Mouse (Mus musculus) heart, adult 2 months (tissue): Measurements from ENCODE around the gene Dok3. TPM values are rescaled to one million over a fixed set of nuclear protein-coding genes. Genes with fewer than 3 reads are reported as not detected.
A peak's percentile ranks its signal among the peaks of the same experiment; 100 is the strongest.

Experiments
- DNase-seq, 2 experiments: peaks; one replicate each; pipeline ENCODE4 v3.0.0; 2021
- H3K27ac ChIP-seq: fragments of 200-600 bp; 2 replicates; pipeline ENCODE4 v1.8.1; 2022
- H3K27me3 ChIP-seq: fragments of 200-500 bp; 2 replicates; pipeline ENCODE4 v1.6.1; 2012; ENCODE audit warnings: mild to moderate bottlenecking, low read length, inconsistent platforms, mixed read lengths; ENCODE audit not compliant: control insufficient read depth, insufficient read depth
- H3K36me3 ChIP-seq: fragments of 200-500 bp; 2 replicates; pipeline ENCODE4 v1.6.1; 2012; ENCODE audit warnings: low read length, inconsistent platforms; ENCODE audit not compliant: control insufficient read depth, insufficient read depth
- H3K4me1 ChIP-seq: fragments of 200-500 bp; 2 replicates; pipeline ENCODE4 v1.6.1; 2011; ENCODE audit warnings: low read length; ENCODE audit not compliant: control insufficient read depth, insufficient read depth
- H3K4me3 ChIP-seq: fragments of 200-600 bp; 2 replicates; pipeline ENCODE4 v1.8.1; 2022
- H3K79me2 ChIP-seq: fragments of 200-500 bp; replicated peaks from 2 replicates; pipeline ENCODE4 v1.6.1; 2012; ENCODE audit warnings: mild to moderate bottlenecking, inconsistent platforms, low read length, moderate library complexity, mixed read lengths; ENCODE audit not compliant: control insufficient read depth, insufficient read depth
- H3K9ac ChIP-seq: fragments of 200-500 bp; 2 replicates; pipeline ENCODE4 v1.6.1; 2012; ENCODE audit warnings: low read depth, mild to moderate bottlenecking, control low read depth, inconsistent platforms, low read length, mixed read lengths
- CTCF ChIP-seq: fragments of 200-600 bp; IDR thresholded peaks from 2 replicates; pipeline ENCODE4 v1.8.1; 2022; ENCODE audit warnings: antibody characterized with exemption, mild to moderate bottlenecking, moderate library complexity
- EP300 ChIP-seq: fragments of 200-500 bp; IDR thresholded peaks from 2 replicates; pipeline ENCODE4 v1.6.1; 2011; ENCODE audit warnings: low read depth, low read length, control low read depth; ENCODE audit not compliant: insufficient read depth
- POLR2A ChIP-seq: fragments of 200-500 bp; IDR thresholded peaks from 2 replicates; pipeline ENCODE4 v1.6.1; 2011; ENCODE audit warnings: mild to moderate bottlenecking, low read depth, low read length, control low read depth; ENCODE audit not compliant: insufficient read depth
- WGBS: fragments of 180-500 bp; shearing (Covaris S2); methylation state at CpG from one replicate; pipeline ENCODE4 v1.1.7; 2018; 5-methylcytosine and 5-hydroxymethylcytosine counted together
- intact Hi-C: fragments of 180-260 bp; cut with DNase I; formaldehyde crosslinking; loops from one replicate; pipeline ENCODE4 v1.15.1; 2025
- polyA plus RNA-seq: library from polyadenylated mRNA; depleted of rRNA; stranded (reverse); fragments of >200 nt; gene quantifications from 2 replicates; pipeline ENCODE4 v1.2.3, GENCODE M21; 2012
- total RNA-seq, 2 experiments: library from RNA; stranded (reverse); gene quantifications; 2 replicates each; pipeline ENCODE4 v1.2.3; 2021

Gene Dok3
- total and polyA plus RNA-seq, 3 experiments: 1.9 to 7.3 (median 2.4) TPM

DNA sequence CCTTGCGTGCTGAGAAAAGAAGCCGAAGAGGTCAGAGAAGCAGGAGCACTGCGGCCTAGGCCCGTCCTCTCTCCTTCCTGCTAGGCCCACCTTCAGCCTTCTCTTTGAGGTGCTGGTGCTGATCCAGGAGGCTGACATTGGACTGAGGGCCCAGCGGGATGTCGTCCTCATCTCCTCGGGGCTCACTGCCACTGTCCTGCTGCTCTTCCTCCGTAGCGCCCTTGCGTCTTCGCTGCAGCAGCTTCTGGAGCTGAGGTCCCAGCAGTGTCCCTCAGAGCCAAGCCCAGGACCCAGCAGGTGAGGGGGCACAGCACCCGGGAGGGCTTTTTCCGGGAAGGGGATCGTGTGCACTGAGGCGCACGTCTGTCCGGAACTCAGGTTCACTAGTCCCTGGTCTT lies 6.7 kb upstream of the Dok3 start:
- Histone ChIP-seq H3K4me3 (peak overlapping the region; percentile 78), H3K4me1 (peaks cover 3% of the 10 kb centered on the region), H3K79me2 (no peaks in the 10 kb centered on the region; the same call in 1 of the 2 replicates), H3K9ac (peak overlapping the region; percentile 79), H3K27me3 (no peaks in the 10 kb centered on the region), H3K27ac (peak overlapping the region; percentile 78), H3K36me3 (no peaks in the 10 kb centered on the region)
- DNase-seq: no peak
- intact Hi-C loops: loop anchor here (1.0 to 5.0 kb wide), 3 partner anchors 22 to 1068 kb away; partner anchors contain the start of genes Fam193b, Pdlim7 and Thoc3
- 16% methylated on average over 17 of the region's 17 CpGs for whole genome bisulfite sequencing
- no peak for TF ChIP-seq EP300
- TF ChIP-seq POLR2A: no peak
- no peak for TF ChIP-seq CTCF

DNA sequence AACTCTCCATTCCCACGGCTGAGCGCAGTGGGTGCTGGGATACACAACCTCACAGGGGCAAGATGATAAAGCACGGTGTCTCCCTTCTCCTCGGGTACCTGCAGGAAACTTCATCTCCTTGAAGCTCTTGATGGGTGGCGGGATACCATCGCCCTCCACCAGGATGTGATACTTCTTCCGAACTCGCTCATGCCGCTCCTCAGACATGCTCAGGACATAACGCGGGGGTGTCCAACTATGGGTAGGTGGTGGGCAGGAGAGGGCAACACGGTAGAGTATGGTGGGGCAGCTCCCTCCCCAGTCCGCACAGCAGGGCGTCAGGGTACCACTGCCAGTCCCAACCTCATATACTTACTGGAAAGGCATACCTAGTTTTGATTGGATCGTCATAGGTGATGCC lies 6.1 kb upstream of the Dok3 start:
- no peaks in the 10 kb centered on the region for H3K36me3 ChIP-seq
- 92% methylated on average over 15 of the region's 15 CpGs for WGBS
- H3K4me3 ChIP-seq: peak overlapping the region; percentile 78; the same call in 1 of the 2 replicates
- no peak for DNase-seq
- H3K9ac ChIP-seq: no peak overlapping the region
- H3K27ac ChIP-seq: no peak overlapping the region
- H3K4me1 ChIP-seq: peaks cover 3% of the 10 kb centered on the region
- intact Hi-C loops: loop anchor here (5.0 kb wide), 1 partner anchor 1068 kb away; the partner anchor contains the start of gene Thoc3
- H3K79me2 ChIP-seq: no peaks in the 10 kb centered on the region; the same call in 1 of the 2 replicates
- no peaks in the 10 kb centered on the region for H3K27me3 ChIP-seq
- TF ChIP-seq EP300: no peak
- no peak for TF ChIP-seq POLR2A
- TF ChIP-seq CTCF: no peak

DNA sequence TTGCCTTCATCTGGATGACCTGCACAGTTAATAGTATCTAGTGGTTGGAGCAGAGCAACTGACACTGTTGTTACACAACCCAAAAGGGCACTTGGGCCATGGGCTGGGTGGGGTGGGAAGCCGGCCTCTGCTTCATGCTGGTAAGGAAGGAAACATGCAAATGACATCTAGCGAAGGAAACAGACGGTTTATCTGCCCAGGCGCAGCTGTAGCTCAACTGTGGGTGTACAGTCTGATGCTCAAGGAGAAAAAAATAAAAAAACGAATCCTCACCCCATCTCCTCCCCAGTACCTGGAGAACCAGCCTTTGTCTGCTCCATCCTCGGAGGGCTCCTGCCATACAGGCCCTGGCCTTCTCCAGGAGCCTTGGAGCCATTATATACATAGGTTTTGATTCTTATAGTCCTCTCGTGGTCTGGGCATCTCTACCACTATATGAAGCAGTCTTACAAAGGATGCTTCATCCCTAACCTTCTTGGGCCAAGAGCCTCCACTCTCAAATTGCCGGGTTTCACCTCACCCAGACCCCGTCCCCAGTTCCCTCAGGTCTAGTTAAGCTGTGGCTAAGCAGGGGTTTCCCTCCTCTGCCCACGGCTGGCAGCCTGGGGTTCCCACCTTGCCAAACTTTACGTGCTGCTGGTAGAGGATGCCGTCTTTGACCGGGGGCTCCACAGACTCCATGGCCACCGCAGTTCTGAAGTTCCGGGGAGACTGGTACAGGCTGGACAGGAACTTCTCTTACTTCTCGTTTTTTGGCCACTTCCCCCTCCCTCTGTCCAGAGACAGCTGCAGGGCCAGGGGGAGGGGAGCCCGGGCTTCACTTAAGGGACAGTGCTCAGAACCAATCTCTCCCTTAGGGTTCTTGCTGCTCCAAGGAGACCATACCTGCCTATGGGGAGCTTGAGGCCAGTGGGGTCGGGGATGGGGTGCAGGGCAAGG lies 993 bp downstream of the Dok3 start:
- H3K27me3 ChIP-seq: no peaks in the 10 kb centered on the region
- no peaks in the 10 kb centered on the region for H3K79me2 ChIP-seq
- no peak overlapping the region for H3K4me3 ChIP-seq
- H3K27ac ChIP-seq: peak overlapping the region; percentile 38
- H3K4me1 ChIP-seq: peaks cover 5% of the 10 kb centered on the region
- peak; percentile 41 to 59 for DNase-seq
- no peaks in the 10 kb centered on the region for H3K36me3 ChIP-seq
- no peak overlapping the region for H3K9ac ChIP-seq
- 56% methylated on average over 18 of the region's 18 CpGs for WGBS
- intact Hi-C loops: no loop called here
- 0 out of 2 replicates have a peak, but pooled peaks have one; percentile 23 for TF ChIP-seq POLR2A
- TF ChIP-seq EP300: no peak
- no peak for TF ChIP-seq CTCF

DNA sequence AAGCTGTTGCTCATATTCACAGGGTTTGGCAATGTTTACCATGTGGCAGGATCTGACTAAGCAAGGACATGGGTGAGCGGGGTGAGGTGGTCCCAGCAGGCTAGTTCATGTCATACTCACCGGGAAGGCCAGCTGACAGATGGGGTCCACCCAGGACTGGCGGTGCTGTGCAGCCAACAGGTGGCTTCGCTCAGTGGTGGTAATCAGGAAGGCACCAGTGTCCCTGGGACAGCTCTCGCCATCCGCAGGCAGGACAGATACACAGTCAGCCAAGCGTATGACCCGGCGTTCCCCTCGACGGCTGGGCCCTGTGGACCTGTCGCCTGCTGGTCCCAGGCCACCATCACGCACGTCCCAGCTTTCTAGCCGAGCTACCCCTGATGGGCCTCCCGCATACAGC lies 1.9 kb downstream of the Dok3 start:
- DNase-seq: peak in 1 of 2 experiments; percentile 20
- TF ChIP-seq CTCF (no peak), EP300 (no peak), POLR2A (no peak)
- Histone ChIP-seq H3K27me3 (no peaks in the 10 kb centered on the region), H3K4me1 (peaks cover 9% of the 10 kb centered on the region), H3K27ac (no peak overlapping the region), H3K36me3 (no peaks in the 10 kb centered on the region), H3K4me3 (no peak overlapping the region), H3K9ac (peak overlapping the region; percentile 5; the same call in 1 of the 2 replicates), H3K79me2 (no peaks in the 10 kb centered on the region)
- intact Hi-C loops: no loop called here
- 77% methylated on average over 16 of the region's 16 CpGs for WGBS

DNA sequence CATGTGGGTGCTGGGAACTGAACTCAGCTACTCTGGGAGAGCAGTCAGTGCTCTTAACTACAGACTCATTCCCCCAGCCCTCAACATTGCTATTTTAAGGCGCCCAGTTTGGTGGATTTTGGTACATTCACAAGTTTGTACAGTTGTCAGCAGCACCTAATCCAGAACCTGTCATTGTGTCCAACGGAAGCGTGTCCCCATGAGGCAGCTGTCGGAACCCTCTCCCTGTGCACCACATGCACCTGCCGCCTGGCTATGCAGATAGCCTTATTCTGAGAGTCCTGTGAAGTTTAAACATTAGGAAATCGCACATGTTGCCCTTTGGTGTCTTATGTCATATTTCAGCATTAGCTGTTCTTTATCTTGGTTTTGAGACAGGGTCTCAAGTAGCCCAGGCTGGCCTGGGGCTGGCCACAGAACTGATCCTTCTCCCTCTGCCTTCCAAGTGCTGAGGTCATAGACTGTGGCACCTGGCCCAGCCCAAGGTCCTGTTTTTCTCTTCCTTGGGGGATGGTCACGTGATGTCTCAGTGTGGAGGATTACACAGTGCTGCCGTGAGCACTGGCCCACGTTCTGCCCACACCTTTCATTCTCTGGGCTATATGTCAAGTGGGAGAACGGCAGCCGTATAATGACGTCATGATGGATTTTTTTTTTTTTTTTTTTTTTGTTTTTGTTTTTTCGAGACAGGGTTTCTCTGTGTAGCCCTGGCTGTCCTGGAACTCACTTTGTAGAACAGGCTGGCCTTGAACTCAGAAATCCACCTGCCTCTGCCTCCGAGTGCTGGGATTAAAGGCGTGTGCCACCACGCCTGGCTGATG lies 3.2 kb downstream of the Dok3 start:
- Histone ChIP-seq H3K4me3 (no peak overlapping the region), H3K27me3 (no peaks in the 10 kb centered on the region), H3K4me1 (peaks cover 11% of the 10 kb centered on the region), H3K79me2 (no peaks in the 10 kb centered on the region), H3K27ac (no peak overlapping the region), H3K9ac (no peak overlapping the region), H3K36me3 (no peaks in the 10 kb centered on the region)
- 62% methylated on average over 16 of the region's 16 CpGs for WGBS
- intact Hi-C loops: no loop called here
- peak in 1 of 2 experiments; percentile 14 for DNase-seq
- TF ChIP-seq POLR2A (no peak), EP300 (no peak), CTCF (no peak)
